Mouse (Mus musculus) brain, embryonic 18.5 days (tissue): ENCODE data around the gene Kif19a.

Source experiments
- DNase-seq: peaks from one replicate; pipeline ENCODE4 v3.0.0-alpha.2; 2012; ENCODE audit warnings: low read depth, low spot score

Gene Kif19a

GRCm38 (mm10) chr11:114780076-114780475 lies 14.9 kb downstream of the Kif19a start:
- no peak for DNase-seq

- no peak for DNase-seq
These were observed 20.7 kb downstream of the Kif19a start for GRCm38 (mm10) chr11:114785892-114786291.

- DNase-seq: no peak
These were observed 21.1 kb downstream of the Kif19a start for GRCm38 (mm10) chr11:114786326-114786725.

DNA sequence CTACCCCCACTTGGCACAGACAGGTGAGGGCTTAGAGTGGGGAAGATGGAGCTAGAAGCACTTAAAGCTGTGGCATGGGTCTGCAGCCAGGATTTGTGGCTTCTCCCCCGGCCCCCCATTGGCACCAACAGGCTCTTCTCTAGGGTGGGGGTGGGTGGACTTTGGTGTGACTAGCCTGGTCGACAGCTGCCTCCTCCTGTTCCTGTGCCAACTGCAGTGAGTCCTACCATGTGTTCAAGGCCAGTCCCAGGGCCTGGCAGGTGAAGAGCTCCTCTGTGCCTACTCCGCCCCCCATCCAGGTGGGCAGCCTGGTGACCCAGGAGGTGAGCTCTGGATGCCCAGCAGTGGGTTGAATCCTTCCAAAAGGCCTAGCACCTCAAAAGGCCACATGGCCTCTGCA lies 22.4 kb downstream of the Kif19a start:
- DNase-seq: no peak

DNA sequence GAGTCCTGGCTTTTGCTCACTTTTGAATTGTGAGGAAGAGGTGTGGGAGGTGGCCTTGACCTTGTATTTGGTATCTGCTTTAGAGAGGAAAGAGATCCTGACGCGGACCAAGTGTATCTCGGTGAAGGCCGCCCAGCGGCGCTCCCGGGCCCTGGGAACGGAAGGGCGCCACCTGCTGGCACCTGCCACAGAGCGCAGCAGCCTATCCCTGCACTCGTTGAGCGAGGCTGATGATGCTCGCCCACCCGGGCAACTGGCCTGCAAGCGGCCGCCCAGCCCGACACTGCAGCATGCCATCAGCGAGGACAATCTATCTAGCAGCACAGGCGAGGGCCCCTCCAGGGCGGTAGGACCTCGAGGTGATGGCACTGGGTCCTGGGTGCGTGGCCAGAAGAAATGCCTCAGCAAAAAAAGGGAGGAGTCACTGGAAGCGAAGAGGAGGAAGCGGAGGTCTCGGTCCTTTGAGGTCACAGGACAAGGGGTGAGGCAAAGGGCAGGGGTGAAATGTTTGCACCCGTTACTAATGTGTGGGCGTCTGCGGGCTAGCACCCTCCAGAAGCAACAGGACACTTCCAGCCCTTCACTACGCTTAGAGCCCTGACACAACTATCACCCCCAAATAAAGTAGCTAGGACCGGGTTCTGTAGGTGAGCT lies 24.0 kb downstream of the Kif19a start:
- no peak for DNase-seq

GRCm38 (mm10) chr11:114789716-114790115 lies 24.5 kb downstream of the Kif19a start:
- DNase-seq: no peak

DNA sequence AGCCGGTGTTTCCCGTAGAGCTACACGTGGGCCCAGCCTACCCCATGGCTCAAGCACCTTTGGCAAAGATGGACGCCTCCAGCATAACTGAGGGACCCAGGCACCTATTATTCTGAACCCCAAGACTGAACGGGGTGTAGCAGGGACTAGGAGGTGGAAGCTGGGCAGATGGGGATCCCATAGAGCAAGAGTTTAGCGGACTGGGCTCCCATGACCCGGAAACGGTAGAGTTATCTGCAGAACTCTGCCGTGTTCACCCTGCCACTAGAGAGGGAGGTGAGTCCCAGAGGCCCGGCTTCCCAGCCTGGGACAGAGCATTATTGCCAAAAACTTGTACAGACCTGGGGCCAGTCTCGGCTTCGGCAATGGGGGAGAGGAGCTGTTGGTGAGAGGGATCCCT lies 25.0 kb downstream of the Kif19a start:
- no peak for DNase-seq

DNA sequence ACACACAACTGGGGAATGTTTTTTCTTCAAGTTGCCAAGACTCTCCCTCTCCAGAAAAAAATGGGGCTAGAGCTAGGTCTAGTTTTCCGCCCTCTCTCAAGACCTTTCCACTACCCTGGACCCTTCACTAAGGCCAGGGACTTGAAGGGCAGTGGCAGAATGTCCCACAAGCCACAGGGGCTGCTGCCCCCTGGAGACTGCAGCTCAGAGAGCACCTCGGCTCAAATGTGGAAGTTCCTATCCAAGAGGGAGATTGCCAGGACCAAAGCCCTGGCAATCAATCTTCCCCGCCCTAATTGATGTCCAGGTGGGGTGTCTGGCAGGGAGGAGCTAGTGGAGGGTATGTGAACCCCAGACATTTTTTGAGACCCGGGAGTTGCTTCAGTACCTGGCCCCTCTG lies 25.7 kb downstream of the Kif19a start:
- no peak for DNase-seq

DNA sequence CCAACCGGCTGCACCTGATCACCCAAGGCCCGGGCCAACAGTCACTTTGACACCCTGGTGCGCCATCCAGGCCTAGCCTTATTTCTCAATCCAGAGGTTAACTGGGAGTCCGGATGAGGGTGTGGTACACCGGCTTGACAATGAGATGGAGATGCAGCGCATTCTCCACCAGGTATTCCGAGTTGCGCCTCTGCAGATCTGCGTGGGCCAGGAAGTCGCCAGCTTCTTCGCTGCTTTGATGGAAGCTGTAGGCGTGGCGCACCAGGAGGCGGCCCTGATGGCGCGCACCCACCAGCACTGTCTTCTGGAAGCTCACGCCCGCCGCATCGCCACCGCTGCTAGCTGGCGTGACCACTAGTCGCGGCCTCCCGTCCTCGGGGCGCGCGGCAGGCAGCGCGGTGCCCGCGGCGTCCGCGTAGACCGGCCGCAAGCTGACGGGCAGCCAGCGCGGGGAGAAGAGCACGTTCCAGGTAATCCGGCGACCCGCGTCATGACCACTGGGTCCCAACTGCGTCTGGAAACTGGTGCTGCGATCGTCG lies 26.2 kb downstream of the Kif19a start:
- no peak for DNase-seq

DNA sequence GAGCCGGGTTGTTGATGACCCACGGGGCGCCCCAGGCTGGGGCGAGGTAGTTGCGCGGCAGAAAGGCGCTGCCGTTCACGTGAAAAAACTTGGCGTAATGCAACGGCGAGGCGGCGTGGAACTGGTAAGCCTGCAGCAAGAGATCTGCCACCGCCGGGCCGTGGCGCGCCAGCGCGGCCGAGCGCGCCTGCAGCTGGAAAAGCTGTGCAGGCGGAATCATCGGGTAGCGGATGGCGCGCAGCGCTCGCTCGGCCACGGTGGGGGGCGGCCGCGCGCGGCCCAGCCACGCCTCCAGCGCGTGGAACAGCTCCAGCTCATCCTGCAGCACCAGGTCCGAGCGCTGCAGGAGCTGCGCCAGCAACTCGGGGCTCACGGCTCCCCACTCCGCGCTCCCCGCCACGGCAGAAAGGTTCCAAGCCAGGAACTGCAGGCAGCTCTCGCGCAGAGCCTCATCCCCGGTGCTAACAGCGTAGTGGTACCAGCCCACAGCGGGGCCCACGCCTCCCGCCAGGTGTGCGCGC lies 26.8 kb downstream of the Kif19a start:
- no peak for DNase-seq

- no peak for DNase-seq
These were observed 27.8 kb downstream of the Kif19a start for GRCm38 (mm10) chr11:114792931-114793494.

DNA sequence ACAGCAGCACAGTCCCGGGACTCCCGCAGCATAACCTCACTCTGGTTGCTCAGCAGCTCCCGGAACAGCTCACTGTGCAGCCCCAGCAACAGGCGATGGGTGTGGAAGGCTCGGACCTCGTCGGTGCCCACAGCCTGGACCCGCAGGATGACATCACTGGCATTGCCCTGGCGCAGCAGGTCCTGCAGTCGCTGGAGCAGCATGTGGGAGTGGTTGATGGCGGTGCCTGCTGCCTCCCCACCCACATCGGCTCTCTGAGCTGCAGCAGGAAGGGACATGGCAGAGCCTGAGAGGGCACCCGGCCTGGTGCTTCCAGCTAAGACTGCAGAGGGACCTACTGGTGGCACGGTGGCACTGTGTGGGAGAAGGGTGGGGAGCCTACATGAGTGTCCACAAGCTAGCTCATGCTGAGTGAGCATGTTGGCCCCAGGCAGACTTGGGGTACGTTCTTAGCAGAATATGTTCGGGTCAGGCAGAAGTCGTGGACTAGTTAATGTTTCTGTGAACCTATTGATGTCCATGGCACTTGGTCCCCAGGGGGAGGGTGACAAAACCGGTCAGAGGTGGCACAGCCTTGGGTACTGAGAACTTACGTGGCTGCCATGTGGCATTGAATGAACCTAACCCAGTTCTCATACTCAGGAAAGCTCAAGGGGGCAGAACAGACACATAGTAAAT lies 28.8 kb downstream of the Kif19a start:
- no peak for DNase-seq

DNA sequence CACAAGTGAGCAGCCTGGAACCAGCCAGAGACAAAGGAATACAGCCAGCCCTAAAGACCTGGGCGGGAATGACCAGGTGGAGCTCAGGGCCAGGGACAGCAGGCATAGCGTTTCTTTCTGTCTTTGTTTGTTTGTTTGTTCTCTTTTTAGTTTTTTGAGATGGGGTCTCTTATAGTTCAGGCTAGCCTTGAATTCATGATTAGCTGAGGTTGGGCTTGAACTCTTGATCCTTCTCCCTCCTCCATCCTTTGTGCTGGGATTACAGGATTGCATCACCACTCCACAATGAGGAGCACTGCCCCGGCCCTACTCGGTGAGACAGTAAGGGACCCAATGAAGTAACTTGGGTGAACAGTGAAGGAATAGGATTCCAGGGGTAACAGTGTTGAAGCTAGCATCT lies 29.5 kb downstream of the Kif19a start:
- no peak for DNase-seq

DNA sequence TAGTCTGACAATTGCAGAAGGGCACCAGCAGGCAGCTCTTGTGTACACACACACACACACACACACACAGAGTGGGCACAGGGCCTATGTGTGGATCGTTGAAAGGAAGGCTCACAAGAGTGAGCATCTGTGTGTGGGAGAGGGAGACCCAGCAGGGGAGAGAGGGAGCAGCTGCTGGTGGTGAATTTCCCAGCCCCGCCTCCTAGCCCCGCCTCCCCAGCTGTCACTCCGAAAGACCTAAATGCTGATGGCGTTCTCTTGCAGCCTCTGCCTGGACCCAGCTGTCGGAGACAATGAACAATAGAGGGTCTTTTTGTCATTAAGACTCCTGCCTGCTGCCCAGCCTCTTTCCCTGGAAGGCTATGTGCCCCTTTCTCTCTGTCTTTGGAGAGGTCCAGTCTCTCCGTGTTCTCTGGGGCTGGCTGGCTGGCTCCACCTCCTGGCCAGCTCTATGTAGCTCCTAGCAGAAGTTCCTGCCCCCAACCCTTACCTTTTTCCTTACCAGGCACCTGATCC lies 30.1 kb downstream of the Kif19a start:
- DNase-seq: peak; percentile 91

- DNase-seq: peak; percentile 79
These were observed 30.7 kb downstream of the Kif19a start, which contains the start of gene Btbd17 for GRCm38 (mm10) chr11:114795848-114796322. Gene Btbd17, minus strand, starts transcription at chr11:114795945.

- no peak for DNase-seq
These were observed 32.0 kb downstream of the Kif19a start for GRCm38 (mm10) chr11:114797176-114797575.

- DNase-seq: no peak
These were observed 32.8 kb downstream of the Kif19a start for GRCm38 (mm10) chr11:114797981-114798380.

DNA sequence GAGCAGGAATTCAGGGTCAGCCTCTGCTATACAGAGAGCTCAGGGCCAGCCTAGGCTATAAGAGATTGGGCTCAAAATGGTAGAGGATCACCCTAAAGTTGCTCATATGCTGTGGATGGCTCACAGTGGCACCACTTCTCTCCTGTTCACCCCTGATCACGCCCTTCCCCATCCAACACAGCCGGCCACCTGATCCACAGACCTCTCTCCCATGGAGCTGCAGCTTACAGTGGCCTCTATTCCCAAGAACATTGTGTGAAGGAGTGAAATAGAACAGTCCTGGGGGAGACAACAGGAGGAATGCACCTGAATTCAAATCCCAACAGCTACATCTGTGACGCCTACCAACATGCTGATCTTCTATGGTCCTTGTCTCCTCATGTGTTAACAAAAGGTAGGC lies 33.4 kb downstream of the Kif19a start, which contains the start of gene Gpr142:
Gene Gpr142 (plus strand): TSS at position 301 of the 400 bp plus-strand sequence.
- DNase-seq: no peak

GRCm38 (mm10) chr11:114801906-114802305 lies 36.7 kb downstream of the Kif19a start:
- no peak for DNase-seq

GRCm38 (mm10) chr11:114802540-114803267 lies 37.5 kb downstream of the Kif19a start:
- no peak for DNase-seq

- no peak for DNase-seq
These were observed 38.8 kb downstream of the Kif19a start for GRCm38 (mm10) chr11:114803990-114804389.
